Mouse (Mus musculus): ENCODE results near the gene March8. TPM values are rescaled to one million over a fixed set of nuclear protein-coding genes. Genes with fewer than 3 reads are reported as not detected.

The March8 gene
- polyA plus RNA-seq, 1 experiment from 2014 or later: 40.7 TPM

DNA sequence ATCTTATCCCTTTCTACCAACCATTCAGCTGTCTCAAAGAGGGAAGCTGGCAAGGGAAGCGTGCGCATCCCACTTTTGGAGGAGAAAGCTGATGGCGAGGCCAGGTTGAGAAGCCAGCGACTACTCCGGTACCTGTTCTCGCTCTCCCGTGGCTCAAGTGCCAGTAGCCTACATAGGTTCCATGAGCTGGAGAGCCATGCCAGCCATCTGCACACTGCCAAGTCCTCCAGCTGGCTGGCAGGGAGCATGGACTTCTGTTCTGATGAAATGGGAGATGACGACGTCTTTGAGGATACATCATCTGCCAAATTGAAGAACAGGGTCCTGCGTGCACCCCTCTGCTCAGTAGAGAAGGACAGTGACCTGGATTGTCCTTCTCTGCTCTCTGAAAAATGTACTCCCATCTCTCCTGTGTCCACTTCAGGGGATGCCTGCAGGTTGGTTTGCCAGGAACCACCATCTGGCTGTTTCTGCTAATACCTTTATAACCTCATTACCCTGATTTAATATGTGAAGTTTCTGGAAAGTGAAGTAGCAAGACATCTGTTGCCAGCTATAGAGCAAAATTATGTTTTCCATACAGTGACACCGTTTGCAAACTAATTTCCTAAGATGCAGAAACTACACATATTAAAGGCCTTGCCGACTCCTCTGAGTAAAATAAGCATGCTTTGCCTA lies 64.1 kb downstream of the March8 start:
- Histone ChIP-seq H3K4me3 (no peak overlapping the region), H3K9me3 (replicated peaks) (no peaks in the 10 kb centered on the region), H3K9ac (no peak overlapping the region), H3K36me3 (ENCODE audit: poor library complexity, severe bottlenecking) (peaks cover 28% of the 10 kb centered on the region), H3K4me1 (peaks cover 31% of the 10 kb centered on the region), H3K27me3 (no peaks in the 10 kb centered on the region), H3K27ac (no peak overlapping the region), H3K4me2 (no peak overlapping the region)
- WGBS: 96% methylated on average over 12 of the region's 12 CpGs
- no peak; the same call in 1 of the 2 replicates for ATAC-seq

DNA sequence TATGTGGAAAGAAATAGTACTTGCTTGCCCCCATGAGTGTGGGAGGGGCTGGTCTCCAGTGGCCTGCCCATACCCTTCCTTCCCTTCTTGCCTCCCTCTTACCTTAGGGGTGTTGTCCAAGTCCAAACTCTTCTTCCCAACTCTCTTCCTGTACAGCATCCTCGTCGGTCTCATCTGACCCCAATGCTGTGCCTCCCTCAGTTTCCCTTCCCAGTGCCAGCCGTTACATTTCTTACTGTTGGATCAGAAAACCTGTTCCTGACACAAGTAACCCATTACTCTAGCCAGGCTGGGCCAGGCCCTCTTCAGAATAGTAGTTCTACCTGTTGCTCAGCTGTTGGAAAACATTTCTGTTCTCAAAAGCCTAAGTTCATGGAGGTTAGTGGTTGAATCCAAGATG lies 64.6 kb downstream of the March8 start:
- H3K9me3 ChIP-seq (replicated peaks): no peaks in the 10 kb centered on the region
- H3K4me3 ChIP-seq: no peak overlapping the region
- no peak overlapping the region for H3K9ac ChIP-seq
- no peak for ATAC-seq
- peaks cover 28% of the 10 kb centered on the region for H3K36me3 ChIP-seq (ENCODE audit: poor library complexity, severe bottlenecking)
- 95% methylated on average over 3 of the region's 3 CpGs for WGBS
- H3K27me3 ChIP-seq: no peaks in the 10 kb centered on the region
- H3K4me1 ChIP-seq: peaks cover 26% of the 10 kb centered on the region
- H3K27ac ChIP-seq: no peak overlapping the region
- H3K4me2 ChIP-seq: no peak overlapping the region

DNA sequence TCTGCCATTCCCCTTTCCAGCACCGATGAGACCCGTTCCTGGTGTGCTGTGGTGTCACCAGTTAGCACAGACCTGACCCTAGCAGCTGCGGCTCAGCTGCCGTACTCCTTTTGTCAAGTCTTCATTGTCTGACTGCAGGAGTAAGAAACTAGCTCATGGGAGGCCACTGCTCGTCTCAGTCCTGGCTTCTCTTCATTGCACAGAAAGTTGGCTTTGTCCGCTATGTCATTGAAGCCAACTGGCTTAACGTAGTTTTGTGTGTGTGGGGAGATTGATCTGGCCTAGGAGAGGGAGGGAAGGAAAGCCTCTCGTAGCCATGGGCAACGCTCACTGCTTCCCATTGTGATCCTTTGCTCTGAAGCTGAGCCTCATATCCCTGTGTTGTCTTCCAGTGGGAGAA lies 67.4 kb downstream of the March8 start:
- Histone ChIP-seq H3K4me1 (peaks cover 10% of the 10 kb centered on the region), H3K4me2 (no peak overlapping the region), H3K4me3 (no peak overlapping the region), H3K27me3 (no peaks in the 10 kb centered on the region), H3K9ac (no peak overlapping the region), H3K36me3 (ENCODE audit: poor library complexity, severe bottlenecking) (peaks cover 45% of the 10 kb centered on the region), H3K9me3 (replicated peaks) (no peaks in the 10 kb centered on the region), H3K27ac (no peak overlapping the region)
- no peak for ATAC-seq
- 39% methylated on average over 9 of the region's 9 CpGs for WGBS

DNA sequence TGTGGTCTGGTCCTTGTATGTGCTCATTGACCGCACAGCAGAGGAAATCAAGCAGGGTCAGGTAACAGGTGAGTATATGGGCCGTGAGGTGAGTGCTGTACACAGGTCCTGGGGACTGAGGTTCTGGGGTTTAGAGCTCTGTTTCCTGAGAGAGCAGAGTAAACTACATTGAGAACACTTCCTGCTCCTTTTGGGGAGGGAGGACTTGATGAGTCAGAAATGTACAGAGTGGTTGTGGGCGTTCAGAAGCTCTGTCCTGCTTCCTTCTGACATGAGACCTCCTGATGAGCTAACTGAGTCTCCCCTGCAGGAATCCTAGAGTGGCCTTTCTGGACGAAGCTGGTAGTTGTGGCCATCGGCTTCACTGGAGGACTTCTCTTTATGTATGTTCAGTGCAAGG lies 67.9 kb downstream of the March8 start:
- Histone ChIP-seq H3K4me3 (no peak overlapping the region), H3K27me3 (no peaks in the 10 kb centered on the region), H3K36me3 (ENCODE audit: poor library complexity, severe bottlenecking) (peaks cover 50% of the 10 kb centered on the region), H3K4me1 (peaks cover 10% of the 10 kb centered on the region), H3K9me3 (replicated peaks) (no peaks in the 10 kb centered on the region), H3K9ac (no peak overlapping the region), H3K4me2 (no peak overlapping the region), H3K27ac (no peak overlapping the region)
- ATAC-seq: no peak
- WGBS: 88% methylated on average over 5 of the region's 5 CpGs

DNA sequence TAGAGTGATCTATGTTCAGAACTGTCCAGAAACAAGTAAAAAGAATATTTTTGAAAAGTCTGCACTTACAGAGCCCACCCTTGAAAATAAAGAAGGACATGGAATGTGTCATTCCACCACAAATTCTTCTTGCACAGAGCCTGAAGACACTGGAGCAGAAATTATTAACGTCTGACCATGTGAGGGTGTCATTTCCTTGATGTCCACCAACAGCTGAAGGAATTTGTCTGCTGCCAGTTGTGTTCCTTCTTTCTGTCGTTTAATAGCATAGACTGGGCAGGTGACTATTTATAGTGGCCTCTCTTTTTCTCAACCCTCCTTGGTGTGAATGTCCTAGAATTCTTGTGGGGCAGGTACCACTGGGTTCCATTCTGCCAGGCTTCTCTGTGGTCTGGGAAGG lies 68.3 kb downstream of the March8 start:
- peaks cover 10% of the 10 kb centered on the region for H3K4me1 ChIP-seq
- no peak for ATAC-seq
- no peaks in the 10 kb centered on the region for H3K27me3 ChIP-seq
- WGBS: 83% methylated on average over 2 of the region's 2 CpGs
- peaks cover 55% of the 10 kb centered on the region for H3K36me3 ChIP-seq (ENCODE audit: poor library complexity, severe bottlenecking)
- no peak overlapping the region for H3K9ac ChIP-seq
- H3K9me3 ChIP-seq (replicated peaks): no peaks in the 10 kb centered on the region
- no peak overlapping the region for H3K4me3 ChIP-seq
- H3K4me2 ChIP-seq: no peak overlapping the region
- H3K27ac ChIP-seq: no peak overlapping the region

DNA sequence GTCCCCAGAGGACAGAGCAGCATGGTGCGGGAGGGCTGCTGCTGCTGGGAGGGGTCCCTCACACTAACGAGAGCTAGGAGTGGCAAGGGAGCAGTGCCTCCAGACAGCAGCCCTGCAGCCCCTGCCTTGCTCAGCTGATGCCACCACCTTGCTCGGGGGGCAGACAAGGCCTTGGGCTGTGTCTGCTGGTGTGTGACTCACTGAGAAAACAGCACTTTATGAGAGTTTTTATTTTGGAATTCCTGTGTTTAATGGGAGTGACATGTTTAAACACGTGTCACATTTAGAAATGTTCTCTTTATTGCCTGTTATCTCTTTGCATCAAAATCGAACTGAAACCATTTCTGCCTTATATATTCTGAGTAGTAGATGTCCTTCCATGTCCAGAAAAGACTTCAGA lies 68.9 kb downstream of the March8 start:
- Histone ChIP-seq H3K9ac (no peak overlapping the region), H3K4me3 (no peak overlapping the region), H3K27ac (no peak overlapping the region), H3K4me1 (peaks cover 10% of the 10 kb centered on the region), H3K36me3 (ENCODE audit: poor library complexity, severe bottlenecking) (peaks cover 53% of the 10 kb centered on the region), H3K9me3 (replicated peaks) (no peaks in the 10 kb centered on the region), H3K27me3 (no peaks in the 10 kb centered on the region), H3K4me2 (no peak overlapping the region)
- no peak for ATAC-seq
- WGBS: 75% methylated on average over 5 of the region's 5 CpGs

DNA sequence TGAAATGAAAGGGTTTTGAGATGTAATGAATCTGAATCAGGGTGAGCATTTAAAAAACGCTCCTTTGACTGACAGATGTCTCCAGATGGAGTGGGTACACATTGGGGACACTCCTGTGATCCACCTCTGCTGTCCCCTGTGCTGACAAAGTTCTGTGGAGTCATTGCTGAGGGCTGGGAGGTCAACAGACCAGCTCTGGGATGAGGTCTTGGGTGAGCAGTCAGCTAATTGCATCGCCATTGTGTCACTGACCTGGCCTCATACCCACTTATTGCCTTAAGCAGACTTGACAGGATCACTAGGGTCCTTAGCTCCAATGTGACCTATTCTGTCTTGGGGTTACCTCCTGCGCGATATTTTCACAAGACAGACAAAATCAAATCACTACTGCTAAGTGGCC lies 69.4 kb downstream of the March8 start:
- Histone ChIP-seq H3K27me3 (no peaks in the 10 kb centered on the region), H3K27ac (no peak overlapping the region), H3K4me2 (no peak overlapping the region), H3K4me3 (no peak overlapping the region), H3K36me3 (ENCODE audit: poor library complexity, severe bottlenecking) (peaks cover 49% of the 10 kb centered on the region), H3K9ac (no peak overlapping the region), H3K9me3 (replicated peaks) (no peaks in the 10 kb centered on the region), H3K4me1 (peaks cover 10% of the 10 kb centered on the region)
- ATAC-seq: no peak
- 93% methylated on average over 4 of the region's 4 CpGs for WGBS

DNA sequence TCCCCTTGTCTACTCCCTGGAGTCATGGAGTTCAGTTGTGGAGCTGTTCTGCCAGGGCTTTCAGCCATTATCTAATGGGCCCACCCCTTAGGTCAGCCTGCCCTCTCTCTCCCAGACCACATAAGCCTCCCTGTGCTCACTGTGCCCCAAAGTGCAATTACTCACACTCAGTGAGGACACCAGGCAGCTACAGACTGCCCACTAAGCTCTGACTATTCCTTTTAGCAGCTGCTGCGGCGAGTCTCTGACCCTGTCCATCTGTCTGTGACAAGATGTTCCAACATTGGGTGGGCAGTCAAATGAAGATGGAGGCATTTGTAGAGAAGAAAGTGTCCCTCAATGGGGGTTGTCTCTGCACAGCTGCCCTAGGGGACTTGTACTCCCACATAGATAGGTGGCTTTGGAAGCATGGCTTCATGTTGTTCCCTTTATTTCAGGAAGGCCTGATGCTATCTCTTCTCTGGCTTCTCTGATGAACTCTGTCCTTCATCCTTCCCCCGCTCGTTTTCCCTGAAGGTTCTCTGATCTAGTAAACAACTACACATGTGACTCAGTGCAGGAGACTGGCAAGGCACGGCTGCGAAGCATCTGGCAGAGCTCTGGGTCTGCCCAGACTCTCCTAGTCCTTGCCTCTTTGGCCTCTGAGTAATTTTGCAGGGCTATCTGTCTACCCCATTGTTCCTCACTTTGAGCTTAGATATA lies 70.3 kb downstream of the March8 start:
- ATAC-seq: no peak
- WGBS: 93% methylated on average over 6 of the region's 6 CpGs
- Histone ChIP-seq H3K27me3 (no peaks in the 10 kb centered on the region), H3K9me3 (replicated peaks) (no peaks in the 10 kb centered on the region), H3K4me1 (peaks cover 10% of the 10 kb centered on the region), H3K4me2 (no peak overlapping the region), H3K36me3 (ENCODE audit: poor library complexity, severe bottlenecking) (peaks cover 48% of the 10 kb centered on the region), H3K4me3 (no peak overlapping the region), H3K9ac (no peak overlapping the region), H3K27ac (no peak overlapping the region)

DNA sequence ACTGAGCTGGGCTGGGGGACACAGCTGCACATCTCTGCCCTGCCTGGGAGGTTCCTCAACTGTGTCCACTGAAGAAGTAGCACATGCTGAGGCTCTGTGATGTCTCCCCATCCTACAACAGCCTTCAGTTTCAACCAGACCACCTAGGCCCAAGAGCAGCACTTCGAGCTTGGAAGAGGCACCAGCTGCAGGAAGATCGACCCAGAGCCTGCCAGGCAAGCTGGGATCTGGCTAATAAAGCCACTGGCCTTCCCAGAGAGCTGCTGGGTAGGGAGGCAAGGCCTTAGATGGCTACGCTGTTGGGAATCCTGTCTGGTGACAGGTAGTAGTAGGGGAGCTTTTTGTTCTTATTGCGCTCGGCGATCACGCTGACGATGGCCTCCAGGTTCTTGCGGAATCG lies 72.6 kb downstream of the March8 start:
- H3K4me2 ChIP-seq: no peak overlapping the region
- H3K27ac ChIP-seq: no peak overlapping the region
- no peak overlapping the region for H3K4me3 ChIP-seq
- H3K4me1 ChIP-seq: peaks cover 5% of the 10 kb centered on the region
- ATAC-seq: no peak
- 97% methylated on average over 10 of the region's 10 CpGs for whole genome bisulfite sequencing
- peaks cover 39% of the 10 kb centered on the region; the same call in 1 of the 2 replicates for H3K36me3 ChIP-seq (ENCODE audit: poor library complexity, severe bottlenecking)
- H3K9me3 ChIP-seq (replicated peaks): no peaks in the 10 kb centered on the region
- no peak overlapping the region for H3K9ac ChIP-seq
- H3K27me3 ChIP-seq: no peaks in the 10 kb centered on the region

DNA sequence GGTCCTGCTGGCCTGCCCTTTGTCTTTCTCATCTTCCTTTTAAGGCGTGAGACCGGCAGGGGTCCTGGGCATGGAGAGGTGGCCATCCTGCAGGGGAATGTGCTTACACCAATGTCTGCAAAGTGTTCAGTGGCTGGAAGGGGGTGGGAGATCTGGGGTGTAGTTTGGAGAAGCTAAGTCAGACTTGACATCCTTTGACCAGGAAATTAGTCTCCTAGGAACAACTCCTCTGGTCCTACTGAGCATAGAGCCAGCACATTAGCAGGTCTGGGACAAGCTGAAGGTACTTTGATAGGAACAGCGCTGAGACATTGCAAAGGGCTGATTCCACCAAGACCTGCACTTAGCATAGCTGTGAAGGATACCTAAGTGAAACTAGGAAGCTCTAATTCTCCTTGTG lies 73.9 kb downstream of the March8 start:
- Histone ChIP-seq H3K27me3 (no peaks in the 10 kb centered on the region), H3K4me2 (no peak overlapping the region), H3K4me3 (no peak overlapping the region), H3K9ac (no peak overlapping the region), H3K27ac (no peak overlapping the region), H3K36me3 (ENCODE audit: poor library complexity, severe bottlenecking) (peaks cover 27% of the 10 kb centered on the region; the same call in 1 of the 2 replicates), H3K9me3 (replicated peaks) (no peaks in the 10 kb centered on the region), H3K4me1 (no peaks in the 10 kb centered on the region)
- 70% methylated on average over 3 of the region's 3 CpGs for WGBS
- ATAC-seq: no peak

DNA sequence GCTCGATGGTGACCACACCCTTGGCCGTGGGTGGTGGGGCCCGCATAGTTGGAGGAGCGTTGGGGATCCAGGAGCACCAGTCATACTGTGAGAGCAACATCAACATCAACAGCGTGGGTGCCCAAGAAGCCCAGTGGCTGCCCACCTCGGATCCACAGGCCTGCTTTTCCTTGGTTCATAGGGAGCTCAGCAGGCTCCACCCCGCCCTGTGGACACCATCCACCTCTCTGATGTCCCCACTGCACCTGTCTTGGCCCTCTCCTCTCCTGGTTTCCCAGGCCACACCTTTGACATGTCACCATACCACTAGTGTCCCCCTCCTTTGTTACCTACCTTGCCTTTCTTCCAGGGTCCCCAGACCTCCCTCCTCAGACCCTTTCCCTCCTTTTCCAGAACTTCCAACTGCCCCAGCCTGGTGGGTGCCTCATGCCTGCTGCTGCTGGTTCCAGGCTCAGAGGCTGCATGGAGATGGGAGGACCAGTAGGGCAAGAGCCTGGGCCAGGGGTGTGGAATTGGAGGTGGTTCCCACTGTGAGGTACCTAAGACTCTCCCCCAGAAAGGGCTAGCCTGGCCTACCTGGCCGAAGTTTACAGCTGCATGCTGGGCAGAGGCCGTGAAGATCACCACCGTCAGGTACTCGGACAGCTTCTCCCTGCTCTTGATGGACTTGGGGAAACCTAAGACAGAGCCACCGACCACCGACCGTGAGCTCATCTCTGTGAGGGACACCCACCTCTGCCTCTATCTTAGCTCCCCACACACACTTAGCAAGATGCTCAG lies 74.9 kb downstream of the March8 start:
- Histone ChIP-seq H3K9me3 (replicated peaks) (no peaks in the 10 kb centered on the region), H3K9ac (no peak overlapping the region), H3K4me3 (no peak overlapping the region), H3K27ac (no peak overlapping the region), H3K36me3 (ENCODE audit: poor library complexity, severe bottlenecking) (peaks cover 24% of the 10 kb centered on the region; the same call in 1 of the 2 replicates), H3K4me1 (no peaks in the 10 kb centered on the region), H3K4me2 (no peak overlapping the region), H3K27me3 (no peaks in the 10 kb centered on the region)
- 95% methylated on average over 14 of the region's 14 CpGs for WGBS
- no peak for ATAC-seq

DNA sequence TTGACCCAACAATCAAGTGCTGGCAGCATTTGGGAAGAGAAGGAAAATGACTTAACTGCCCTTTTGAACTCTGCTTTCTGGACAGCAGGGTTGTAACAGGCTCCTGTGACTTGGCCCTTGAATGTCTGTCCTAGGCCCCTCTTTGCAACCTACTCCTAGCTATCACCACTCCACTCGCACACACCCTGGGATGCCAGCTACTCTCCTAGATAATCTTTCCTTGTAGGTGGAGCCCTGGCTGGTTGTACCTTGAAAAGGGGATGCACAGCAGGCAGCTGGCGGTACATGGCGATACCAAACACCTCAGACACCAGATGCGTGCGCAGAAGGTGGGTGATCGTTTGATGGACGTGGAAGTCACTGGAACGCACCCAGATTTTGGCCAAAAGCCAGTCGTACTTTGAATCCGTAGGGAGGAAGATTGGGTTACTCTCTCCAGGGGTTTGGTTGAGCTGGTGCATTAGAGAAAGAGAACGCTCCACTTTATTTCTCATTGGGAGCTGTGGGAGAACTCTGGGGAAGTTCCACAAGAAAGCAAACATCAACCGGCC lies 77.4 kb downstream of the March8 start:
- peaks cover 10% of the 10 kb centered on the region; the same call in 1 of the 2 replicates for H3K36me3 ChIP-seq (ENCODE audit: poor library complexity, severe bottlenecking)
- no peaks in the 10 kb centered on the region for H3K9me3 ChIP-seq (replicated peaks)
- H3K9ac ChIP-seq: no peak overlapping the region
- H3K4me3 ChIP-seq: no peak overlapping the region
- no peaks in the 10 kb centered on the region for H3K4me1 ChIP-seq
- H3K27ac ChIP-seq: no peak overlapping the region
- no peak overlapping the region for H3K4me2 ChIP-seq
- WGBS: 87% methylated on average over 12 of the region's 12 CpGs
- ATAC-seq: no peak
- H3K27me3 ChIP-seq: no peaks in the 10 kb centered on the region
